Mouse (Mus musculus) skeletal muscle tissue, postnatal 0 days (tissue): ENCODE measurements around the gene Arhgap35. TPM values are rescaled to one million over a fixed set of nuclear protein-coding genes. Genes with fewer than 3 reads are reported as not detected.

ENCODE experiments used
- polyA plus RNA-seq: library from polyadenylated mRNA; unstranded; fragments of >200 nt; fragmentation: Nextera tagmentation; extraction: Ambion mirVana; gene quantifications from 2 replicates; pipeline ENCODE4 v1.2.1, GENCODE M21; 2015

The Arhgap35 gene
- 5.1 and 5.7 TPM in 2 replicates for polyA plus RNA-seq

DNA sequence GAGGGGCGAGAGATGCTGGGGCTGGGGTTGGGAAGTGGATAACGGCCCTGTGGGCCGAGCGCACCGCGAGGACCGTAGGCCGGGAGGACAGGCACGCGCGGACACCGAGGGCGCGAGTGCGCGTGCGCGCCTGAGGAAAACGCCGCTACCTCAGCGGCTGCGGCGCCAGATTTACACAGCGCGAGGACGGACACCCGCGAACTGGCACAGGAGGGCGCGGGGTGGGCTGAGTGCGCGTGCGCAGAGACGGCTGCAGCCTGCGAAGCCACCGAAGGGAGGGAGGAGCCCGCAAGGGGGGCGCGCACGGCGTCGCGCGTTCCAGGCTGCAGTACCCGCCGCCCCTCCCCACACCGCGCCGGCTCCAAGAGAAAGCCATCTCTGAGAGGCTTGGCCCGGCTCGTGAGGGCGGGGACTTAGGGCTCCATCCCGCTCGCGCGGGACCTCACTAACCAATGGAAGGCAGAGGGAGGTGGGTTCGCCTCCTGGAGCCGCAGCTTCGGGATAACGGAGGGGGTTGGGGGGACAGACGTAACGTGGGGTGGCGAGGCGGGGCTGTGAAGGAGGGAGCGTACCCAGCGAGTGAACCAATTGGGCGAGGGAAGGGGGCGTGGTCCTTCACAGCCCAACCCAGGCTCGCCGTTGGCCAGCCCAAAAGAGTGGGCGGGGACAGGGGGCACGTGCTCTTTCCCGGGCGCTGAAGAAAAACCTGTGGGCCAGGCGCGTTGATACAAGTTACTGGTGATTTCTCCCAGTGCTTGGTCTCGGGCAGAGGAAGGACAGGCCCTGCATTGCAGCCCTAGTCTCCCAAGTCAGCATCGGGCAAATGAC, at the start of gene Arhgap35:
Gene Arhgap35, minus strand, starts transcription at position 106 of the 828 bp plus-strand sequence.

DNA sequence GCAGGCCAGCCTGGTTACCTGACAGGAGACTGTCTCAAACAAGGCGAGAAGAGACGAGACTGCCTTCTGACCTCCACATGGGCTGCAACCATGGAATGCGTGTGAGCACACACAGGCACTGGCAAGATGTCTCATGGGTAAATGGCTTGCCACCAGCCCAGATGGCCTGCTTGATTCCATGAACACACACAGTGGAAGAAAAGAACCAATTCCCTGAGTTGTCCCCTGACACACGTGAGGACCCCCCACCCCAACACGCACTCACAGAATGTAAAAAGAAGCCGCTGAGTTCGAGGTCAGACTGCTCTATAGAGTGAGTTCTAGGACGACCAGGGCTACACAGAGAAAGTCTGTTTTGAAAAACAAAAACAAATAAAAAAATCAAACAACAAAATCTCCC, 137.2 kb downstream of the Arhgap35 start, which contains the start of gene Npas1:
Gene Npas1, minus strand, starts transcription at position 101 of the 400 bp plus-strand sequence.

DNA sequence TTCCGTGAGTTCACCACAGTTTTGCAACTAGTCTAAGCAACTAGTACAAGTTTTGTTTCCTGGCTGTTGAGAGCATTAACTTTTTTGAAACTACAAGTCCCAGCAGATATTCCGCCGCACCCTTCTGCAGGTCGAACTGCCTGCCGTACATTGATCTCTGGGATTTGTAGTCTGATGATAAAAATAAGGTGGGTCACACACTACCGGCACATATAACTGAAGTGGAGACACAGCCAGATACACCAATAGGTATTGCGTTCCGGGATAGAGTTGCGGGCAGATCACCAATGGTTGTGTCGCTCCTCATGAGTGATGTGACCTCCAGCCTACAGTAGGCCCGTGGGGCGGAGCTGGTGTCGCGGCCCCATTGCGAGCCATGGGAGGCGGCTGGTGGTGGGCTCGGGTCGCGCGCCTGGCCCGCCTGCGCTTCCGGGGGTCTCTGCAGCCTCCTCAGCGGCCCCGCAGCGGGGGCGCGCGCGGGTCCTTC, 162.2 kb downstream of the Arhgap35 start, which contains the start of gene Tmem160:
Gene Tmem160, plus strand, starts transcription at position 193 of the 487 bp plus-strand sequence.

Other genes with a start within 250 kb of the Arhgap35 start
- gene Sae1, start 227.2 kb downstream of the Arhgap35 start, polyA plus RNA-seq: 73.8 and 87.4 TPM in 2 replicates
- gene Zc3h4, start 214.1 kb downstream of the Arhgap35 start, polyA plus RNA-seq: 5.2 and 6.1 TPM in 2 replicates
- 37.5 and 38.7 TPM in 2 replicates for gene Tmem160, start 162.2 kb downstream of the Arhgap35 start, polyA plus RNA-seq
- not detected in 2 replicates for gene Npas1, start 137.3 kb downstream of the Arhgap35 start, polyA plus RNA-seq
- gene Ceacam15, start 60.7 kb upstream of the Arhgap35 start, polyA plus RNA-seq: 0.15 TPM in 1 of 2 replicates, not detected in the other
- not detected in 2 replicates for gene Ceacam9, start 106.9 kb upstream of the Arhgap35 start, polyA plus RNA-seq
- 133 and 164 TPM in 2 replicates for gene Ap2s1, start 123.4 kb upstream of the Arhgap35 start, polyA plus RNA-seq
- 28.7 and 76.6 TPM in 2 replicates for gene Slc1a5, start 166.3 kb upstream of the Arhgap35 start, polyA plus RNA-seq
- gene Strn4, start 200.9 kb upstream of the Arhgap35 start, polyA plus RNA-seq: 38.7 and 38.9 TPM in 2 replicates
- 16.7 and 18.5 TPM in 2 replicates for gene Fkrp, start 201.7 kb upstream of the Arhgap35 start, polyA plus RNA-seq
- 7.3 and 8.5 TPM in 2 replicates for gene Prkd2, start 227.9 kb upstream of the Arhgap35 start, polyA plus RNA-seq